Comparison of ENCODE assay signal across 35 mouse cellular contexts in genomic region chr6:140747591-140747990, GRCm38 (mm10). TPM values are rescaled to one million over a fixed set of nuclear protein-coding genes. Genes with fewer than 3 reads are reported as not detected.
DNase-seq lines count a peak whose midpoint lies in the region; ATAC-seq and TF ChIP-seq lines count a peak whose summit lies in the region.
"Had no signal": no experiment of that assay in that cellular context is flagged by ENCODE, and none has a peak within 500 bp of the region (broad histone marks: within the 10 kb centered on the region; RNA-seq: fewer than 3 reads in every experiment).

No protein-coding gene starts in this region.

- TF ChIP-seq POLR2A in heart, adult 2 months (IDR thresholded peaks at IDR 0.05; ENCODE audit: insufficient read depth, low read depth, low read length), result no peak
- TF ChIP-seq POLR2A in kidney, adult 2 months (IDR thresholded peaks at IDR 0.05; ENCODE audit: low read depth, low read length), result no peak

- H3K4me1 ChIP-seq in heart, adult 2 months (ENCODE audit: control insufficient read depth, insufficient read depth, low read length), result peaks cover 7% of the 10 kb centered on the region
- no peaks in the 10 kb centered on the region for H3K4me1 ChIP-seq in kidney, adult 2 months (ENCODE audit: control insufficient read depth, insufficient read depth, low read length)
- H3K4me1 ChIP-seq in kidney, embryonic 15.5 days, result no peaks in the 10 kb centered on the region
- H3K4me1 ChIP-seq: embryonic facial prominence, embryonic 12.5 days; embryonic facial prominence, embryonic 15.5 days; heart, embryonic 10.5 days had no signal

- peaks cover 9% of the 10 kb centered on the region for H3K36me3 ChIP-seq in heart, adult 2 months (ENCODE audit: control insufficient read depth, insufficient read depth, low read length)
- H3K36me3 ChIP-seq in kidney, adult 2 months (ENCODE audit: control insufficient read depth, insufficient read depth, low read length), result no peaks in the 10 kb centered on the region
- no peaks in the 10 kb centered on the region for H3K36me3 ChIP-seq in kidney, embryonic 15.5 days
- H3K36me3 ChIP-seq: embryonic facial prominence, embryonic 12.5 days; embryonic facial prominence, embryonic 15.5 days; G1E; heart, embryonic 13.5 days had no signal

- DNase-seq in heart, adult 11 months, result peak; percentile 48
- DNase-seq in heart, adult 2 months, result no peak
- DNase-seq in kidney, adult 2 months, result peak; percentile 60
- DNase-seq in left cerebral cortex, postnatal 4 days, result peak; percentile 35
- DNase-seq in left cerebral cortex, adult 8-10 months (ENCODE audit: low spot score in 2 of 2), result no peak
- peak; percentile 11 for DNase-seq in large intestine, adult 2 months (ENCODE audit: low read depth, low spot score)
- DNase-seq: adrenal gland, postnatal 10 days; B cell, adult 2 months; cerebellum, adult 11-12 months; cerebellum, adult 8-10 months; forebrain, postnatal 0 days; gastrocnemius, adult 2 months; gastrocnemius, postnatal 14 days; heart, adult 18-20 months; heart, postnatal 14 days; heart, postnatal 4 days had no signal

- H3K9me3 ChIP-seq in kidney, embryonic 15.5 days (replicated peaks), result no peaks in the 10 kb centered on the region; the same call in 1 of the 2 replicates
- H3K9me3 ChIP-seq: heart, embryonic 10.5 days had no signal

- TF ChIP-seq CTCF in heart, adult 2 months (IDR thresholded peaks at IDR 0.05), result no peak
- TF ChIP-seq CTCF in kidney, adult 2 months (conservative IDR thresholded peaks at IDR 0.05; ENCODE audit: insufficient read depth, insufficient read length, low read depth, low read length), result no peak

- H3K4me2 ChIP-seq in kidney, embryonic 15.5 days, result no peak overlapping the region
- H3K4me2 ChIP-seq: embryonic facial prominence, embryonic 12.5 days; embryonic facial prominence, embryonic 15.5 days; heart, embryonic 13.5 days; hindbrain, embryonic 14.5 days had no signal

- ATAC-seq in kidney, embryonic 15.5 days (replicated peaks; ENCODE audit: low FRiP score), result no peak
- ATAC-seq: forebrain, embryonic 14.5 days; forebrain, postnatal 0 days; hindbrain, postnatal 0 days; Patski had no signal

- H3K27ac ChIP-seq in heart, adult 2 months, result no peak overlapping the region
- no peak overlapping the region for H3K27ac ChIP-seq in kidney, adult 2 months (ENCODE audit: insufficient read depth, low read depth, low read length)
- no peak overlapping the region for H3K27ac ChIP-seq in kidney, embryonic 15.5 days
- H3K27ac ChIP-seq: embryonic facial prominence, embryonic 12.5 days; embryonic facial prominence, embryonic 15.5 days; gastrocnemius, adult 2 months; heart, embryonic 10.5 days; heart, embryonic 13.5 days; hindbrain, embryonic 14.5 days; hindbrain, postnatal 0 days had no signal

- H3K79me2 ChIP-seq in heart, adult 2 months (replicated peaks; ENCODE audit: control insufficient read depth, insufficient read depth, low read length), result no peaks in the 10 kb centered on the region

- H3K27me3 ChIP-seq in heart, adult 2 months (ENCODE audit: control insufficient read depth, insufficient read depth, low read length), result no peaks in the 10 kb centered on the region
- no peaks in the 10 kb centered on the region for H3K27me3 ChIP-seq in kidney, adult 2 months (replicated peaks; ENCODE audit: control insufficient read depth, insufficient read depth, low read length)
- no peaks in the 10 kb centered on the region for H3K27me3 ChIP-seq in kidney, embryonic 15.5 days
- H3K27me3 ChIP-seq: CH12.LX; embryonic facial prominence, embryonic 12.5 days; embryonic facial prominence, embryonic 15.5 days; heart, embryonic 13.5 days; Patski had no signal

- no peak overlapping the region for H3K4me3 ChIP-seq in heart, adult 2 months
- H3K4me3 ChIP-seq in kidney, adult 2 months (ENCODE audit: insufficient read depth, low read depth, low read length), result no peak overlapping the region
- H3K4me3 ChIP-seq in kidney, embryonic 15.5 days (replicated peaks), result no peak overlapping the region
- H3K4me3 ChIP-seq: embryonic facial prominence, embryonic 12.5 days; embryonic facial prominence, embryonic 15.5 days; gastrocnemius, adult 2 months; heart, embryonic 10.5 days; heart, embryonic 13.5 days had no signal

- no peak overlapping the region for H3K9ac ChIP-seq in heart, adult 2 months (ENCODE audit: low read depth, low read length)
- H3K9ac ChIP-seq in kidney, embryonic 15.5 days, result no peak overlapping the region
- H3K9ac ChIP-seq: embryonic facial prominence, embryonic 12.5 days; embryonic facial prominence, embryonic 15.5 days; forebrain, postnatal 0 days; heart, embryonic 13.5 days; hindbrain, embryonic 14.5 days had no signal

- intact Hi-C loops in heart, adult 2 months (cut with DNase I), result no loop called here
- intact Hi-C loops in left cerebral cortex, postnatal 4 days (cut with DNase I), result no loop called here

- TF ChIP-seq EP300 in heart, adult 2 months (IDR thresholded peaks at IDR 0.05; ENCODE audit: insufficient read depth, low read depth, low read length), result no peak

- 65% methylated on average over 2 of the region's 2 CpGs for WGBS in heart, adult 2 months
- WGBS in kidney, adult 2 months, result 71% methylated on average over 2 of the region's 2 CpGs
- 81% methylated on average over 2 of the region's 2 CpGs for WGBS in kidney, embryonic 15.5 days
- 27% methylated on average over 2 of the region's 2 CpGs for WGBS in large intestine, adult 2 months

RNA-seq across cellular contexts. Expression of gene Gm11077, which starts 18.5 kb away (rescaled TPM):
- total RNA-seq in heart, adult 2 months (2021), result not detected
- polyA plus RNA-seq in heart, adult 2 months (2012; rRNA removed), result not detected in 2 replicates
- polyA plus RNA-seq in kidney, adult 2 months (2012; rRNA removed), result not detected in 2 replicates
- not detected in 2 replicates for polyA plus RNA-seq in kidney, embryonic 15.5 days (2015; fragmentation: Nextera tagmentation; extraction: Ambion mirVana)
- not detected for total RNA-seq in left cerebral cortex, postnatal 4 days (2021)
- total RNA-seq in left cerebral cortex, adult 8-10 months (2022), result not detected
- polyA plus RNA-seq in large intestine, adult 2 months (2012; rRNA removed), result not detected in 2 replicates
- total RNA-seq: adrenal gland, adult 18-20 months; adrenal gland, postnatal 10 days; adrenal gland, postnatal 4 days; CH12.LX; common myeloid progenitor, adult 5-6 weeks; forebrain, postnatal 0 days; G1E; gastrocnemius, adult 2 months; gastrocnemius, postnatal 14 days; gastrocnemius, postnatal 4 days; heart, adult 18-20 months; heart, postnatal 14 days; heart, postnatal 4 days; hindbrain, postnatal 0 days had no signal
- polyA plus RNA-seq: embryonic facial prominence, embryonic 12.5 days; embryonic facial prominence, embryonic 15.5 days; forebrain, embryonic 11.5 days; forebrain, embryonic 14.5 days; forebrain, postnatal 0 days; frontal cortex, adult 2 months; G1E; heart, embryonic 10.5 days; heart, embryonic 13.5 days; heart, embryonic 16.5 days; hindbrain, embryonic 11.5 days; hindbrain, embryonic 14.5 days; hindbrain, postnatal 0 days; Patski had no signal

Comparison
In these comparisons a context has a peak if more than half of its experiments do, and no peak if none do; other contexts are left out.
1. DNase-seq: peak in heart, adult 11 months (single experiment), kidney, adult 2 months (single experiment), left cerebral cortex, postnatal 4 days (single experiment) and large intestine, adult 2 months (single experiment); none in heart, adult 2 months (0 of 2) and left cerebral cortex, adult 8-10 months (0 of 2).